12 mouse cellular contexts compared by ENCODE assay signal in genomic region chr7:113767546-113767945, GRCm38 (mm10). TPM values are rescaled to one million over a fixed set of nuclear protein-coding genes. Genes with fewer than 3 reads are reported as not detected.
DNase-seq lines count a peak whose midpoint lies in the region; ATAC-seq and TF ChIP-seq lines count a peak whose summit lies in the region.
"Had no signal": no experiment of that assay in that cellular context is flagged by ENCODE, and none has a peak within 500 bp of the region (broad histone marks: within the 10 kb centered on the region; RNA-seq: fewer than 3 reads in every experiment).

No protein-coding gene starts in this region.

- no peak overlapping the region for H3K4me3 ChIP-seq in intestine, embryonic 14.5 days (ENCODE audit: low read depth, low read length)
- no peak overlapping the region for H3K4me3 ChIP-seq in intestine, postnatal 0 days (ENCODE audit: low read depth, low read length)
- H3K4me3 ChIP-seq in embryonic facial prominence, embryonic 12.5 days: no peak overlapping the region
- peak overlapping the region; percentile 71 for H3K4me3 ChIP-seq in heart, embryonic 13.5 days
- peak overlapping the region; percentile 54 for H3K4me3 ChIP-seq in midbrain, embryonic 12.5 days
- H3K4me3 ChIP-seq: liver, embryonic 13.5 days had no signal

- no peaks in the 10 kb centered on the region for H3K36me3 ChIP-seq in intestine, embryonic 14.5 days (ENCODE audit: control insufficient read depth, insufficient read depth, low read length)
- no peaks in the 10 kb centered on the region for H3K36me3 ChIP-seq in intestine, postnatal 0 days (ENCODE audit: control insufficient read depth, insufficient read depth)
- H3K36me3 ChIP-seq in embryonic facial prominence, embryonic 12.5 days: no peaks in the 10 kb centered on the region
- H3K36me3 ChIP-seq in heart, embryonic 13.5 days: peaks cover 15% of the 10 kb centered on the region
- no peaks in the 10 kb centered on the region for H3K36me3 ChIP-seq in midbrain, embryonic 12.5 days
- H3K36me3 ChIP-seq: liver, embryonic 13.5 days had no signal

- H3K9ac ChIP-seq in intestine, embryonic 14.5 days (ENCODE audit: low read length): no peak overlapping the region
- no peak overlapping the region for H3K9ac ChIP-seq in intestine, postnatal 0 days (ENCODE audit: low read depth, low read length)
- H3K9ac ChIP-seq in embryonic facial prominence, embryonic 12.5 days: no peak overlapping the region
- H3K9ac ChIP-seq in heart, embryonic 13.5 days: peak overlapping the region; percentile 91
- 0 out of 2 replicates have a peak overlapping the region, but pooled peaks have one; percentile 7 for H3K9ac ChIP-seq in midbrain, embryonic 12.5 days (replicated peaks)
- H3K9ac ChIP-seq: liver, embryonic 13.5 days had no signal

- DNase-seq in intestine, embryonic 14.5 days (ENCODE audit: low spot score): no peak
- no peak for DNase-seq in gastrocnemius, postnatal 4 days (ENCODE audit: low spot score in 2 of 2)
- no peak for DNase-seq in urinary bladder, postnatal 36 days (ENCODE audit: low spot score in 2 of 2)
- no peak for DNase-seq in MN1 (ENCODE audit: low spot score)
- DNase-seq: liver, embryonic 13.5 days; thymus, postnatal 4 days had no signal

- peaks cover 10% of the 10 kb centered on the region; the same call in 1 of the 2 replicates for H3K4me1 ChIP-seq in intestine, embryonic 14.5 days (replicated peaks; ENCODE audit: control insufficient read depth, insufficient read depth, low read length)
- H3K4me1 ChIP-seq in intestine, postnatal 0 days (replicated peaks; ENCODE audit: control insufficient read depth, insufficient read depth, low read length): no peaks in the 10 kb centered on the region
- H3K4me1 ChIP-seq in embryonic facial prominence, embryonic 12.5 days: peaks cover 20% of the 10 kb centered on the region; the same call in 1 of the 2 replicates
- H3K4me1 ChIP-seq in heart, embryonic 13.5 days: peaks cover 42% of the 10 kb centered on the region
- H3K4me1 ChIP-seq in midbrain, embryonic 12.5 days: peaks cover 30% of the 10 kb centered on the region
- H3K4me1 ChIP-seq: liver, embryonic 13.5 days had no signal

- H3K27ac ChIP-seq in intestine, embryonic 14.5 days (ENCODE audit: low read depth): no peak overlapping the region
- H3K27ac ChIP-seq in intestine, postnatal 0 days (ENCODE audit: low read depth, low read length): no peak overlapping the region
- H3K27ac ChIP-seq in embryonic facial prominence, embryonic 12.5 days: no peak overlapping the region
- peak overlapping the region; percentile 81 for H3K27ac ChIP-seq in heart, embryonic 13.5 days (replicated peaks)
- no peak overlapping the region for H3K27ac ChIP-seq in midbrain, embryonic 12.5 days (replicated peaks)
- H3K27ac ChIP-seq: liver, embryonic 13.5 days had no signal

- WGBS in intestine, embryonic 14.5 days: 29% methylated on average over 6 of the region's 6 CpGs
- 41% methylated on average over 6 of the region's 6 CpGs for WGBS in intestine, postnatal 0 days
- 12% methylated on average over 6 of the region's 6 CpGs for WGBS in embryonic facial prominence, embryonic 12.5 days
- 19% methylated on average over 6 of the region's 6 CpGs for WGBS in heart, embryonic 13.5 days
- WGBS in midbrain, embryonic 12.5 days: 9% methylated on average over 6 of the region's 6 CpGs

- H3K9me3 ChIP-seq in intestine, embryonic 14.5 days (ENCODE audit: control insufficient read depth, low read length): no peaks in the 10 kb centered on the region
- no peaks in the 10 kb centered on the region for H3K9me3 ChIP-seq in intestine, postnatal 0 days (ENCODE audit: control insufficient read depth)
- H3K9me3 ChIP-seq in embryonic facial prominence, embryonic 12.5 days: 0 out of 2 replicates have a peak, but pooled peaks cover 4% of the 10 kb centered on the region
- no peaks in the 10 kb centered on the region for H3K9me3 ChIP-seq in heart, embryonic 13.5 days
- peaks cover 9% of the 10 kb centered on the region for H3K9me3 ChIP-seq in midbrain, embryonic 12.5 days

- H3K4me2 ChIP-seq in intestine, embryonic 14.5 days (ENCODE audit: low read length): peak overlapping the region; percentile 27; the same call in 1 of the 2 replicates
- H3K4me2 ChIP-seq in intestine, postnatal 0 days (replicated peaks; ENCODE audit: low read depth): no peak overlapping the region
- H3K4me2 ChIP-seq in embryonic facial prominence, embryonic 12.5 days (replicated peaks): peak overlapping the region; percentile 92
- peak overlapping the region; percentile 97 for H3K4me2 ChIP-seq in heart, embryonic 13.5 days
- H3K4me2 ChIP-seq in midbrain, embryonic 12.5 days (replicated peaks): peak overlapping the region; percentile 99
- H3K4me2 ChIP-seq: liver, embryonic 13.5 days had no signal

- peaks cover 35% of the 10 kb centered on the region for H3K27me3 ChIP-seq in intestine, embryonic 14.5 days (replicated peaks; ENCODE audit: control insufficient read depth, insufficient read depth, low read length)
- peaks cover 26% of the 10 kb centered on the region for H3K27me3 ChIP-seq in intestine, postnatal 0 days (replicated peaks; ENCODE audit: control insufficient read depth, insufficient read depth, low read length)
- H3K27me3 ChIP-seq in embryonic facial prominence, embryonic 12.5 days: peaks cover 37% of the 10 kb centered on the region
- H3K27me3 ChIP-seq in heart, embryonic 13.5 days (replicated peaks): no peaks in the 10 kb centered on the region
- H3K27me3 ChIP-seq in midbrain, embryonic 12.5 days: peaks cover 49% of the 10 kb centered on the region

- no peak for TF ChIP-seq CTCF in intestine, postnatal 0 days (IDR thresholded peaks at IDR 0.05; ENCODE audit: low read depth)

- no peak for ATAC-seq in intestine, embryonic 14.5 days (replicated peaks; ENCODE audit: low FRiP score, low TSS enrichment, low read depth)
- ATAC-seq in intestine, postnatal 0 days: no peak
- ATAC-seq in embryonic facial prominence, embryonic 12.5 days (ENCODE audit: insufficient number of reproducible peaks, insufficient read depth, low FRiP score, low TSS enrichment): no peak
- ATAC-seq in heart, embryonic 13.5 days (ENCODE audit: extremely low read depth, insufficient number of reproducible peaks, low FRiP score, low TSS enrichment): no peak
- ATAC-seq in midbrain, embryonic 12.5 days (ENCODE audit: low FRiP score, low read depth): no peak
- ATAC-seq: activated CD4-positive, CD25-positive, alpha-beta regulatory T cell, adult 4 months had no signal

RNA-seq across cellular contexts. Expression of gene Spon1, which starts 1.7 kb away (rescaled TPM):
- polyA plus RNA-seq in intestine, embryonic 14.5 days (2014; fragmentation: Nextera tagmentation; extraction: Ambion mirVana): 11.7 and 12.2 TPM in 2 replicates
- polyA plus RNA-seq in intestine, postnatal 0 days (2015; fragmentation: Nextera tagmentation; extraction: Ambion mirVana): 3.2 and 3.6 TPM in 2 replicates
- polyA plus RNA-seq in embryonic facial prominence, embryonic 12.5 days (2016; fragmentation: Nextera tagmentation; extraction: Ambion mirVana): 22.7 and 25.9 TPM in 2 replicates
- 71.5 and 72.9 TPM in 2 replicates for polyA plus RNA-seq in heart, embryonic 13.5 days (2015; fragmentation: Nextera tagmentation; extraction: Ambion mirVana)
- 31.7 and 57.5 TPM in 2 replicates for polyA plus RNA-seq in midbrain, embryonic 12.5 days (2016; fragmentation: Nextera tagmentation; extraction: Ambion mirVana)
- total RNA-seq in gastrocnemius, postnatal 4 days (2021): 1 to 10 TPM; 6.1 to 7.1 TPM
- total RNA-seq: hematopoietic stem cell, adult 5-6 weeks had no signal

Comparison
In these comparisons a context has a peak if more than half of its experiments do, and no peak if none do; other contexts are left out.
1. H3K4me3 ChIP-seq: peak in heart, embryonic 13.5 days (single experiment) and midbrain, embryonic 12.5 days (single experiment); none in intestine, embryonic 14.5 days (single experiment), intestine, postnatal 0 days (single experiment) and embryonic facial prominence, embryonic 12.5 days (single experiment).
2. H3K9ac ChIP-seq: peak in heart, embryonic 13.5 days (single experiment) and midbrain, embryonic 12.5 days (single experiment); none in intestine, embryonic 14.5 days (single experiment), intestine, postnatal 0 days (single experiment) and embryonic facial prominence, embryonic 12.5 days (single experiment).